Mouse (Mus musculus) olfactory bulb, adult 2 months (tissue): ENCODE measurements at regions not wholly inside any gene's neighbourhood (a gene's known extent, or its start where the extent isn't known, plus 50 kb on each side); places are given as distances from the start of the nearest gene placed in this dataset.

ENCODE experiments used
- H3K27ac ChIP-seq: fragments of 200-500 bp; 2 replicates; pipeline ENCODE4 v1.5.1; 2012; ENCODE audit warnings: low read depth, low read length; ENCODE audit not compliant: insufficient read depth
- H3K4me1 ChIP-seq: fragments of 200-500 bp; 2 replicates; pipeline ENCODE4 v1.6.1; 2012; ENCODE audit warnings: low read length; ENCODE audit not compliant: control insufficient read depth, insufficient read depth
- H3K4me3 ChIP-seq: fragments of 200-500 bp; 2 replicates; pipeline ENCODE4 v1.5.1; 2012; ENCODE audit warnings: mild to moderate bottlenecking, low read depth, low read length, moderate library complexity; ENCODE audit not compliant: insufficient read depth
- CTCF ChIP-seq: fragments of 200-500 bp; IDR thresholded peaks from 2 replicates; pipeline ENCODE4 v1.5.1; 2012; ENCODE audit warnings: low read depth, mild to moderate bottlenecking, low read length, moderate library complexity; ENCODE audit not compliant: insufficient read depth
- POLR2A ChIP-seq: fragments of 200-500 bp; IDR thresholded peaks from 2 replicates; pipeline ENCODE4 v1.6.1; 2012; ENCODE audit warnings: mild to moderate bottlenecking, low read depth, low read length, moderate library complexity; ENCODE audit not compliant: insufficient read depth
- WGBS: fragments of 180-500 bp; shearing (Covaris S2); methylation state at CpG from one replicate; pipeline ENCODE4 v1.1.7; 2018; 5-methylcytosine and 5-hydroxymethylcytosine counted together

DNA sequence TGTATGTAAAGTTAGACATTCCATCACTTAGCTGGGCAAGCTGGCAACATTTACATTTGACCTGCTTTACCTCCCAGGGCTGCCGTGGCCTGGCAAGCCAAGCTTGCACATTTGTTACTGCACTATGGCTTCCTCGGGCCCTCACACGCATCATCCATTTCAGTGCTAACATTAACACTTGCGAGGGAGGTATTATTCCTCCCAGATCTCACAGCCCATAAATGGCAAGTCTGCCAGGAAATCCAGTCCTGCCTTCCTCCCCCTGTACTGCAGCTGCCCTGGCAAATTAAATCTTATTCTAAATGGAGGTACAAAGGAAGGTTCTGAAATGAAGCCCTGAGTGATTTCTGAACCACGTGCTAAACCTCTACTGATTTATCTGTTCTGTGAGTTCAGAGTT, 758.7 kb downstream of the Gm826 start:
- no peak overlapping the region for H3K4me3 ChIP-seq
- H3K4me1 ChIP-seq = no peaks in the 10 kb centered on the region
- H3K27ac ChIP-seq = no peak overlapping the region
- TF ChIP-seq CTCF (no peak), POLR2A (no peak)
- WGBS = 41% methylated on average over 5 of the region's 5 CpGs

GRCm38 (mm10) chr2:159583103-159583502, 750.9 kb downstream of the Gm826 start:
- TF ChIP-seq CTCF = no peak
- no peak for TF ChIP-seq POLR2A
- H3K4me3 ChIP-seq = no peak overlapping the region
- H3K4me1 ChIP-seq = no peaks in the 10 kb centered on the region
- WGBS = 55% methylated on average over 8 of the region's 8 CpGs
- H3K27ac ChIP-seq = no peak overlapping the region

DNA sequence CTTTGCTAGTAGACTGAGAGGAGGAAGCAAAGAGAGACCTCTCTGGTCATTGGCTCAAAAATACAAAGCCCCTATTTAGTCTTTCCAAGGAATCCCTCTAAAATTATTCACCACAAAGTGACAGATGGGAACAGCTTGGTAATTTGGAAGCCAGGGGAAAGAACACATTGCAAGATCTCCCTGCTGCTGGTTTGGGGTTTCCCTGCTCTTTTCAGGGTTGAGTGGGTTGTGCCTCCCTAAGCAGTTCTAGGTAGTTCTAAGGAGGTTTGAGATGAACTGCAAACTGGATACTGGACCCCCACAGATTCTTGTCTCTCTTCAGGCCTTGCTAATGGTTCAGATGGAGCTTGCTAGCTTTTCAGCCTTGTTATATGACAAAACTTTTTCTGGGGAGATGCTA, 749.3 kb downstream of the Gm826 start:
- Histone ChIP-seq H3K4me1 (no peaks in the 10 kb centered on the region), H3K27ac (no peak overlapping the region), H3K4me3 (no peak overlapping the region)
- no peak for TF ChIP-seq POLR2A
- no peak for TF ChIP-seq CTCF

DNA sequence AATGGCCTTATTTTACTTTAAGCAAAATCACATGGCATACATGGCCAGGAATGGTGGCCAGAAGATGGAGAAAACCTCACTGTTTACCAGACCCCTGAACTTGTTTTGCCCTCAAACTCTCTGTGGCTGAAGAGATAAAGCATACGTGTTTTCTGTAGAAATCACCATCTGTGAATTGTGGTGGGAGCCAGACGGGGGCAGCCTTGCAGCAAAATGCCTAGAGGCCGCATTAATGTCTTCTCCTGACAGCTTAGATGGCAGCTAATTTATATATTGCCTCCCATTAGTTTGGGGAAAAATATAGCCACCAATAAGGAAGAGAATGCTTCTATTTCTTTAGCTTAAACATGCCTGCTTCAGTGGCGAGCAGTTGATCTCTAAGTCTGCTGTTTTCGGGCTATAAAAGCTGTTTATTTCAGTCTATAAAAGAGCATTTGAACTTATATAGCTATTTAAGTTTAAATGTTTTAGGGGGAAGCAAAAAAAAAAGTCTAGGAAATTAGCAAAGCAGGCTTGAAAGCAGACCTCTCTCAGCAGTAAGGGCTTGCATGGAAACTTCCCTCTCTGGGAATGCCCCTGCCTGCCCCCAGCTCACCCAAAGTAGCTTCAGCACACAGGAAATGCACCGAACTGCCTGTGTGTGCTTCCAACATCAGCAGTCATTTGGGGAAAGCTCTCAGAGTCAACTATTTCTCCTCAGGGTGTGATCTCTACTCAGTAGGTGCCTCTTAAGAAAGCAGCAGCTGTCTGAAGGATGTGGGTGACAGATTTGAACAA, 747.1 kb downstream of the Gm826 start:
- Histone ChIP-seq H3K4me1 (no peaks in the 10 kb centered on the region), H3K4me3 (no peak overlapping the region), H3K27ac (no peak overlapping the region)
- 78% methylated on average over 6 of the region's 6 CpGs for WGBS
- TF ChIP-seq CTCF = no peak
- no peak for TF ChIP-seq POLR2A

DNA sequence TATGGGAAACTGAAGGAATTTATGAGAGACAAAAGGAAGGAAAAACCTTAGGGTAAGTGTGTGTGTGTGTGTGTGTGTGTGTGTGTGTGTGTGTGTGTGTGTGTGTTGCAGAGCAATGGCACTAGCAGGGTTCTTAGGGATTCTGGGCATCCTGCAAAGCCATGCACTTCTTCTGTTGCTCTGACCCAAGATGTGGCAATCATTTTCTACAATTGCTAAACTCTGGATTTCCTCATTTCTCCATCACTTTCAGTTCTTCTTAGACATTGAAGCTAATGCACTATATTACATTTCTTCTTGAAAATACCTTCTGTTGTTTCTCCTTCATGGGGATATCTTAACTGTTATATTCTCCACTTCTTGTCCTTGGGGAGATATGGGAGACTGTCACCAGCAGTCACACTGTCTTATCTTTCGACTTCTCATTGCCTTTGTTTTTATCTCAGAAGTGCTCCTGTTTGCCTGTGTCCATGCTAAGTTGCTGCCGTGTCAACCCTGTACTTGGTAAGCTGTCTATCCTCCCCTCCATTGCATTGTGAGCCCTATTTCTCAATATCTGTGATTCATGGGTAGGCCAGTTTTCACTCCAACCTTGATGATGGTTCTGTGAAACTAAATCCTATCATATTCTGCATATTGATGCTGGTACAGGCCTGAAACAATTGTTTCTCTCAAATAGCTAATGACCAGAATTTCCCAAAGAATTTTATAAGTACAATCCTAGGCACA, 742.4 kb downstream of the Gm826 start:
- no peaks in the 10 kb centered on the region for H3K4me1 ChIP-seq
- WGBS = 93% methylated on average over 2 of the region's 2 CpGs
- H3K4me3 ChIP-seq = no peak overlapping the region
- no peak overlapping the region for H3K27ac ChIP-seq
- TF ChIP-seq POLR2A (no peak), CTCF (no peak)

- WGBS = 72% methylated on average over 5 of the region's 5 CpGs
- Histone ChIP-seq H3K4me3 (no peak overlapping the region), H3K4me1 (no peaks in the 10 kb centered on the region), H3K27ac (no peak overlapping the region)
- TF ChIP-seq POLR2A = no peak
- TF ChIP-seq CTCF = no peak
Measured at GRCm38 (mm10) chr2:159592841-159593240, 741.1 kb downstream of the Gm826 start.

- H3K4me1 ChIP-seq = no peaks in the 10 kb centered on the region
- WGBS = 69% methylated on average over 6 of the region's 6 CpGs
- H3K27ac ChIP-seq = no peak overlapping the region
- TF ChIP-seq CTCF = no peak
- TF ChIP-seq POLR2A = no peak
- no peak overlapping the region for H3K4me3 ChIP-seq
Measured at GRCm38 (mm10) chr2:159596285-159596684, 737.7 kb downstream of the Gm826 start.

- Histone ChIP-seq H3K4me3 (no peak overlapping the region), H3K4me1 (no peaks in the 10 kb centered on the region), H3K27ac (no peak overlapping the region)
- no peak for TF ChIP-seq CTCF
- TF ChIP-seq POLR2A = no peak
- 77% methylated on average over 3 of the region's 3 CpGs for WGBS
Measured at GRCm38 (mm10) chr2:159598080-159598479, 735.9 kb downstream of the Gm826 start.

DNA sequence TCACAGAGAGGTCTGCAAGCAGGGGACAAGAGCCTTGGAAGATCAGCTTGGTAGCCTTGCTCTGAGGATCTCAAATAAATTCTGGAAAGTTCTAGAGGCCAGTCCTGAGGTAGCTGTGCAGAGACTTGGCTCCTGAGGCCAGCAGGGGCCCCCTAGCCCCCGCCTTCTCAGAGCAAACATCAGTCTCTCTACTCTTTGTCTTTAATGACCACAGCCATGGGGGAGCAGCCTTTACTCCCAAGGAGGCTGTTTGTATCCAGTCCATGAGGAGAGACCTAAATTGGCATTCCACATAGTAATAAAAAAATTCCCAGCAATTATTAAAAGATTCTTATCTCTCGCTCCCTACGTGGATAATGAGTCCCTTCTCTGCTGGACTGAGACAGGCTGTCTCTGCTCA, 726.8 kb downstream of the Gm826 start:
- Histone ChIP-seq H3K27ac (no peak overlapping the region), H3K4me1 (no peaks in the 10 kb centered on the region), H3K4me3 (no peak overlapping the region)
- 69% methylated on average over 3 of the region's 3 CpGs for WGBS
- TF ChIP-seq POLR2A = no peak
